Mouse (Mus musculus) forebrain, embryonic 11.5 days (tissue): ENCODE results near the gene Tmem132e. TPM values are rescaled to one million over a fixed set of nuclear protein-coding genes. Genes with fewer than 3 reads are reported as not detected.

Source experiments
- ATAC-seq: fragments of 200-750 bp; cut with Nextera tagmentation; replicated peaks from 2 replicates; pipeline ENCODE4 v1.8.0; 2017; ENCODE audit warnings: moderate TSS enrichment; ENCODE audit not compliant: low FRiP score
- DNase-seq: peaks from one replicate; pipeline ENCODE4 v3.0.0-alpha.2; 2017; ENCODE audit warnings: low spot score
- H3K27ac ChIP-seq: fragments of 300-500 bp; sonication (generic); 2 replicates; pipeline ENCODE4 v1.5.1; 2014; ENCODE audit warnings: low read depth, low read length
- H3K27me3 ChIP-seq: fragments of 300-500 bp; sonication (generic); 2 replicates; pipeline ENCODE4 v1.6.1; 2014; ENCODE audit warnings: mild to moderate bottlenecking, low read length, mixed read lengths; ENCODE audit not compliant: control insufficient read depth, insufficient read depth
- H3K36me3 ChIP-seq: fragments of 300-500 bp; sonication (generic); 2 replicates; pipeline ENCODE4 v1.6.1; 2014; ENCODE audit warnings: mild to moderate bottlenecking, low read length, moderate library complexity, mixed read lengths; ENCODE audit not compliant: control insufficient read depth, insufficient read depth
- H3K4me1 ChIP-seq: fragments of 300-500 bp; sonication (generic); replicated peaks from 2 replicates; pipeline ENCODE4 v1.6.1; 2014; ENCODE audit warnings: low read length, mixed read lengths; ENCODE audit not compliant: control insufficient read depth, insufficient read depth
- H3K4me2 ChIP-seq: fragments of 300-500 bp; sonication (generic); 2 replicates; pipeline ENCODE4 v1.6.1; 2014; ENCODE audit warnings: low read depth, mild to moderate bottlenecking, low read length, moderate library complexity, mixed read lengths; ENCODE audit not compliant: severe bottlenecking
- H3K4me3 ChIP-seq: fragments of 300-500 bp; sonication (generic); 2 replicates; pipeline ENCODE4 v1.5.1; 2014; ENCODE audit warnings: low read depth, low read length
- H3K9ac ChIP-seq: fragments of 300-500 bp; sonication (generic); 2 replicates; pipeline ENCODE4 v1.6.1; 2014; ENCODE audit warnings: low read length
- H3K9me3 ChIP-seq: fragments of 300-500 bp; sonication (generic); 2 replicates; pipeline ENCODE4 v1.6.1; 2016; ENCODE audit warnings: low read length, mixed read lengths; ENCODE audit not compliant: control insufficient read depth
- WGBS: fragments of 180-500 bp; shearing (Covaris S2); extraction: QIAGEN DNeasy Blood & Tissue Kit; methylation state at CpG from one replicate; pipeline ENCODE4 v1.1.7; 2014; 5-methylcytosine and 5-hydroxymethylcytosine counted together
- polyA plus RNA-seq: library from polyadenylated mRNA; unstranded; fragments of >200 nt; fragmentation: Nextera tagmentation; extraction: Ambion mirVana; gene quantifications from 2 replicates; pipeline ENCODE4 v1.2.1, GENCODE M21; 2014

Tmem132e gene
- polyA plus RNA-seq, 1 experiment from 2014 or later, result 0.55 TPM

GRCm38 (mm10) chr11:82386970-82387540 is 1.6 kb upstream of the Tmem132e start:
- Histone ChIP-seq H3K4me1 (peaks cover 10% of the 10 kb centered on the region), H3K4me2 (peak overlapping the region; percentile 79), H3K36me3 (no peaks in the 10 kb centered on the region), H3K9me3 (no peaks in the 10 kb centered on the region), H3K27ac (no peak overlapping the region), H3K9ac (peak overlapping the region; percentile 59), H3K4me3 (peak overlapping the region; percentile 54), H3K27me3 (peaks cover 50% of the 10 kb centered on the region)
- WGBS, result under 1% methylated on average over 45 of the region's 51 CpGs
- ATAC-seq, result peak; percentile 66
- DNase-seq, result peak; percentile 86

GRCm38 (mm10) chr11:82387711-82388341 is 874 bp upstream of the Tmem132e start:
- no peak; the same call in 1 of the 2 replicates for ATAC-seq
- H3K27ac ChIP-seq, result no peak overlapping the region
- H3K4me1 ChIP-seq, result peaks cover 10% of the 10 kb centered on the region

GRCm38 (mm10) chr11:82389396-82390291 is 944 bp downstream of the Tmem132e start:
- H3K27ac ChIP-seq, result no peak overlapping the region

More at GRCm38 (mm10) chr11:82387711-82388341, 874 bp upstream of the Tmem132e start:
- H3K36me3 ChIP-seq, result no peaks in the 10 kb centered on the region
- H3K4me3 ChIP-seq, result peak overlapping the region; percentile 54
- 1% methylated on average over 47 of the region's 47 CpGs for WGBS
- peak; percentile 73 for DNase-seq
- H3K4me2 ChIP-seq, result peak overlapping the region; percentile 79
- H3K9ac ChIP-seq, result peak overlapping the region; percentile 59
- peaks cover 50% of the 10 kb centered on the region for H3K27me3 ChIP-seq
- H3K9me3 ChIP-seq, result no peaks in the 10 kb centered on the region

GRCm38 (mm10) chr11:82392341-82392740 is 3.6 kb downstream of the Tmem132e start:
- H3K36me3 ChIP-seq, result no peaks in the 10 kb centered on the region
- H3K9me3 ChIP-seq, result no peaks in the 10 kb centered on the region
- no peak for DNase-seq
- H3K9ac ChIP-seq, result no peak overlapping the region
- H3K27ac ChIP-seq, result no peak overlapping the region
- H3K27me3 ChIP-seq, result peaks cover 34% of the 10 kb centered on the region
- ATAC-seq, result no peak
- 57% methylated on average over 3 of the region's 3 CpGs for WGBS
- H3K4me2 ChIP-seq, result no peak overlapping the region
- no peak overlapping the region for H3K4me3 ChIP-seq
- peaks cover 10% of the 10 kb centered on the region for H3K4me1 ChIP-seq

More at GRCm38 (mm10) chr11:82389396-82390291, 944 bp downstream of the Tmem132e start:
- H3K9me3 ChIP-seq, result no peaks in the 10 kb centered on the region
- DNase-seq (peak; percentile 82), ATAC-seq (peak; percentile 65)
- H3K4me1 ChIP-seq, result peaks cover 10% of the 10 kb centered on the region
- WGBS, result under 1% methylated on average over 65 of the region's 69 CpGs
- peak overlapping the region; percentile 59 for H3K9ac ChIP-seq
- peaks cover 50% of the 10 kb centered on the region for H3K27me3 ChIP-seq
- peak overlapping the region; percentile 79 for H3K4me2 ChIP-seq
- no peaks in the 10 kb centered on the region for H3K36me3 ChIP-seq
- peak overlapping the region; percentile 54 for H3K4me3 ChIP-seq

- Histone ChIP-seq H3K4me2 (no peak overlapping the region), H3K9ac (no peak overlapping the region), H3K9me3 (no peaks in the 10 kb centered on the region), H3K27ac (no peak overlapping the region), H3K27me3 (no peaks in the 10 kb centered on the region), H3K4me3 (no peak overlapping the region), H3K36me3 (no peaks in the 10 kb centered on the region), H3K4me1 (no peaks in the 10 kb centered on the region)
- DNase-seq, result peak; percentile 69
- 14% methylated on average over 3 of the region's 3 CpGs for WGBS
- ATAC-seq, result no peak
These were observed 10.9 kb downstream of the Tmem132e start for GRCm38 (mm10) chr11:82399621-82400020.

- no peak overlapping the region for H3K4me3 ChIP-seq
- DNase-seq (no peak), ATAC-seq (no peak)
- H3K4me1 ChIP-seq, result peaks cover 2% of the 10 kb centered on the region; the same call in 1 of the 2 replicates
- WGBS, result 53% methylated on average over 3 of the region's 3 CpGs
- H3K36me3 ChIP-seq, result no peaks in the 10 kb centered on the region
- H3K27me3 ChIP-seq, result no peaks in the 10 kb centered on the region
- no peaks in the 10 kb centered on the region for H3K9me3 ChIP-seq
- H3K27ac ChIP-seq, result no peak overlapping the region
- H3K9ac ChIP-seq, result no peak overlapping the region
- H3K4me2 ChIP-seq, result no peak overlapping the region
These were observed 16.9 kb downstream of the Tmem132e start for GRCm38 (mm10) chr11:82405641-82406040.

GRCm38 (mm10) chr11:82406358-82407221 is 17.9 kb downstream of the Tmem132e start:
- H3K27ac ChIP-seq, result no peak overlapping the region

GRCm38 (mm10) chr11:82412496-82412895 is 23.8 kb downstream of the Tmem132e start:
- Histone ChIP-seq H3K9me3 (no peaks in the 10 kb centered on the region), H3K4me2 (no peak overlapping the region), H3K4me3 (no peak overlapping the region), H3K4me1 (no peaks in the 10 kb centered on the region), H3K36me3 (no peaks in the 10 kb centered on the region), H3K9ac (no peak overlapping the region), H3K27ac (no peak overlapping the region), H3K27me3 (no peaks in the 10 kb centered on the region)
- DNase-seq (no peak), ATAC-seq (no peak)
- WGBS, result 90% methylated on average over 1 of the region's 1 CpGs

More at GRCm38 (mm10) chr11:82406358-82407221, 17.9 kb downstream of the Tmem132e start:
- Histone ChIP-seq H3K9ac (no peak overlapping the region), H3K4me2 (no peak overlapping the region), H3K4me3 (no peak overlapping the region), H3K9me3 (no peaks in the 10 kb centered on the region), H3K27me3 (no peaks in the 10 kb centered on the region), H3K36me3 (no peaks in the 10 kb centered on the region), H3K4me1 (peaks cover 2% of the 10 kb centered on the region; the same call in 1 of the 2 replicates)
- WGBS, result 24% methylated on average over 11 of the region's 11 CpGs
- no peak for ATAC-seq
- no peak for DNase-seq
